Mouse (Mus musculus) liver, embryonic 12.5 days (tissue): ENCODE measurements at regions not wholly inside any gene's neighbourhood (a gene's known extent, or its start where the extent isn't known, plus 50 kb on each side); places are given as distances from the start of the nearest gene placed in this dataset.

ENCODE experiments used
- ATAC-seq: fragments of 200-750 bp; cut with Nextera tagmentation; 2 replicates; pipeline ENCODE4 v1.8.0; 2017; ENCODE audit warnings: moderate number of reproducible peaks, mild to moderate bottlenecking, moderate library complexity
- H3K27ac ChIP-seq: fragments of 300-500 bp; sonication (generic); 2 replicates; pipeline ENCODE4 v1.5.1; 2016; ENCODE audit warnings: mild to moderate bottlenecking
- H3K27me3 ChIP-seq: fragments of 300-500 bp; sonication (generic); replicated peaks from 2 replicates; pipeline ENCODE4 v1.6.1; 2016; ENCODE audit warnings: mild to moderate bottlenecking, moderate library complexity
- H3K36me3 ChIP-seq: fragments of 300-500 bp; sonication (generic); 2 replicates; pipeline ENCODE4 v1.6.1; 2016; ENCODE audit warnings: mild to moderate bottlenecking, moderate library complexity
- H3K4me1 ChIP-seq: fragments of 300-500 bp; sonication (generic); 2 replicates; pipeline ENCODE4 v1.6.1; 2016
- H3K4me2 ChIP-seq: fragments of 300-500 bp; sonication (generic); 2 replicates; pipeline ENCODE4 v1.6.1; 2016; ENCODE audit warnings: mild to moderate bottlenecking, moderate library complexity
- H3K4me3 ChIP-seq: fragments of 300-500 bp; sonication (generic); 2 replicates; pipeline ENCODE4 v1.5.1; 2016; ENCODE audit warnings: mild to moderate bottlenecking, moderate library complexity
- H3K9ac ChIP-seq: fragments of 300-500 bp; sonication (generic); 2 replicates; pipeline ENCODE4 v1.6.1; 2016; ENCODE audit warnings: mild to moderate bottlenecking, moderate library complexity
- H3K9me3 ChIP-seq: fragments of 300-500 bp; sonication (generic); replicated peaks from 2 replicates; pipeline ENCODE4 v1.6.1; 2016; ENCODE audit warnings: mild to moderate bottlenecking, moderate library complexity
- WGBS: fragments of 180-500 bp; shearing (Covaris S2); methylation state at CpG from one replicate; pipeline ENCODE4 v1.1.7; 2016; ENCODE audit not compliant: insufficient replicate concordance; 5-methylcytosine and 5-hydroxymethylcytosine counted together

- H3K27ac ChIP-seq, result no peak overlapping the region
- H3K27me3 ChIP-seq, result no peaks in the 10 kb centered on the region
- ATAC-seq, result no peak
- H3K4me3 ChIP-seq, result no peak overlapping the region
- no peak overlapping the region for H3K9ac ChIP-seq
- no peaks in the 10 kb centered on the region for H3K36me3 ChIP-seq
- WGBS, result 47% methylated on average over 3 of the region's 3 CpGs
- H3K4me1 ChIP-seq, result no peaks in the 10 kb centered on the region
- no peaks in the 10 kb centered on the region for H3K9me3 ChIP-seq
- no peak overlapping the region for H3K4me2 ChIP-seq
These were observed 57.2 kb upstream of the Usp9x start for GRCm38 (mm10) chrX:13014051-13014450.

- no peaks in the 10 kb centered on the region for H3K9me3 ChIP-seq
- H3K27ac ChIP-seq, result no peak overlapping the region
- H3K36me3 ChIP-seq, result no peaks in the 10 kb centered on the region
- H3K9ac ChIP-seq, result no peak overlapping the region
- H3K27me3 ChIP-seq, result no peaks in the 10 kb centered on the region
- H3K4me1 ChIP-seq, result no peaks in the 10 kb centered on the region
- WGBS, result 53% methylated on average over 3 of the region's 3 CpGs
- H3K4me3 ChIP-seq, result no peak overlapping the region
- ATAC-seq, result no peak
- H3K4me2 ChIP-seq, result no peak overlapping the region
These were observed 58.2 kb upstream of the Usp9x start for GRCm38 (mm10) chrX:13013086-13013485.

- no peak overlapping the region for H3K4me2 ChIP-seq
- H3K9ac ChIP-seq, result no peak overlapping the region
- peaks cover 8% of the 10 kb centered on the region; the same call in 1 of the 2 replicates for H3K4me1 ChIP-seq
- WGBS, result 35% methylated on average over 7 of the region's 7 CpGs
- no peak overlapping the region for H3K4me3 ChIP-seq
- H3K9me3 ChIP-seq, result no peaks in the 10 kb centered on the region
- no peaks in the 10 kb centered on the region for H3K36me3 ChIP-seq
- no peaks in the 10 kb centered on the region for H3K27me3 ChIP-seq
- ATAC-seq, result no peak
- no peak overlapping the region for H3K27ac ChIP-seq
These were observed 80.5 kb upstream of the Usp9x start for GRCm38 (mm10) chrX:12990777-12991176.

- WGBS, result 46% methylated on average over 6 of the region's 6 CpGs
- H3K4me2 ChIP-seq, result no peak overlapping the region
- no peaks in the 10 kb centered on the region for H3K27me3 ChIP-seq
- H3K9ac ChIP-seq, result no peak overlapping the region
- no peaks in the 10 kb centered on the region for H3K36me3 ChIP-seq
- H3K4me3 ChIP-seq, result no peak overlapping the region
- ATAC-seq, result no peak
- no peak overlapping the region for H3K27ac ChIP-seq
- no peaks in the 10 kb centered on the region for H3K4me1 ChIP-seq
- H3K9me3 ChIP-seq, result no peaks in the 10 kb centered on the region
These were observed 93.6 kb upstream of the Usp9x start for GRCm38 (mm10) chrX:12977676-12978075.

- Histone ChIP-seq H3K4me1 (no peaks in the 10 kb centered on the region), H3K4me3 (no peak overlapping the region), H3K4me2 (no peak overlapping the region), H3K27ac (no peak overlapping the region), H3K9ac (no peak overlapping the region), H3K9me3 (no peaks in the 10 kb centered on the region), H3K36me3 (no peaks in the 10 kb centered on the region), H3K27me3 (no peaks in the 10 kb centered on the region; the same call in 1 of the 2 replicates)
- WGBS, result 48% methylated on average over 7 of the region's 7 CpGs
- ATAC-seq, result no peak
These were observed 102.1 kb upstream of the Usp9x start for GRCm38 (mm10) chrX:12968979-12969746.

- Histone ChIP-seq H3K4me3 (no peak overlapping the region), H3K4me1 (peaks cover 9% of the 10 kb centered on the region), H3K4me2 (no peak overlapping the region), H3K27ac (no peak overlapping the region), H3K36me3 (no peaks in the 10 kb centered on the region), H3K9ac (no peak overlapping the region), H3K27me3 (no peaks in the 10 kb centered on the region), H3K9me3 (no peaks in the 10 kb centered on the region)
- WGBS, result 42% methylated on average over 11 of the region's 11 CpGs
- no peak for ATAC-seq
These were observed 111.6 kb upstream of the Usp9x start for GRCm38 (mm10) chrX:12959467-12960314.

- Histone ChIP-seq H3K4me3 (no peak overlapping the region), H3K27ac (no peak overlapping the region), H3K36me3 (no peaks in the 10 kb centered on the region), H3K4me2 (no peak overlapping the region), H3K9me3 (no peaks in the 10 kb centered on the region), H3K27me3 (no peaks in the 10 kb centered on the region), H3K4me1 (peaks cover 9% of the 10 kb centered on the region), H3K9ac (no peak overlapping the region)
- WGBS, result 17% methylated on average over 2 of the region's 2 CpGs
- no peak for ATAC-seq
These were observed 112.4 kb upstream of the Usp9x start for GRCm38 (mm10) chrX:12958873-12959272.

- ATAC-seq, result no peak
- no peaks in the 10 kb centered on the region for H3K27me3 ChIP-seq
- H3K4me1 ChIP-seq, result no peaks in the 10 kb centered on the region
- no peak overlapping the region for H3K4me3 ChIP-seq
- H3K4me2 ChIP-seq, result no peak overlapping the region
- no peak overlapping the region for H3K27ac ChIP-seq
- 66% methylated on average over 7 of the region's 7 CpGs for WGBS
- no peak overlapping the region for H3K9ac ChIP-seq
- no peaks in the 10 kb centered on the region for H3K36me3 ChIP-seq
- no peaks in the 10 kb centered on the region for H3K9me3 ChIP-seq
These were observed 120.2 kb upstream of the Usp9x start for GRCm38 (mm10) chrX:12950928-12951660.

GRCm38 (mm10) chrX:12942451-12942850, 128.8 kb upstream of the Usp9x start:
- 69% methylated on average over 5 of the region's 5 CpGs for WGBS
- H3K27ac ChIP-seq, result no peak overlapping the region

GRCm38 (mm10) chrX:12936406-12937172, 134.7 kb upstream of the Usp9x start:
- no peaks in the 10 kb centered on the region for H3K9me3 ChIP-seq
- H3K9ac ChIP-seq, result peak overlapping the region; percentile 44
- H3K4me2 ChIP-seq, result peak overlapping the region; percentile 75
- H3K27me3 ChIP-seq, result peaks cover 15% of the 10 kb centered on the region
- no peak overlapping the region for H3K27ac ChIP-seq
- ATAC-seq, result peak; percentile 54; the same call in 1 of the 2 replicates
- WGBS, result 10% methylated on average over 43 of the region's 43 CpGs
- no peaks in the 10 kb centered on the region for H3K36me3 ChIP-seq
- H3K4me1 ChIP-seq, result 0 out of 2 replicates have a peak, but pooled peaks cover 7% of the 10 kb centered on the region
- peak overlapping the region; percentile 52 for H3K4me3 ChIP-seq

More at GRCm38 (mm10) chrX:12942451-12942850, 128.8 kb upstream of the Usp9x start:
- H3K4me2 ChIP-seq, result no peak overlapping the region
- no peaks in the 10 kb centered on the region for H3K4me1 ChIP-seq
- H3K27me3 ChIP-seq, result peaks cover 7% of the 10 kb centered on the region; the same call in 1 of the 2 replicates
- no peak overlapping the region for H3K4me3 ChIP-seq
- no peaks in the 10 kb centered on the region for H3K9me3 ChIP-seq
- ATAC-seq, result no peak
- H3K9ac ChIP-seq, result no peak overlapping the region
- H3K36me3 ChIP-seq, result no peaks in the 10 kb centered on the region

GRCm38 (mm10) chrX:12933294-12933807, 137.9 kb upstream of the Usp9x start:
- no peaks in the 10 kb centered on the region for H3K36me3 ChIP-seq
- H3K9ac ChIP-seq, result no peak overlapping the region
- peaks cover 16% of the 10 kb centered on the region for H3K4me1 ChIP-seq
- no peak overlapping the region for H3K4me3 ChIP-seq
- no peak overlapping the region for H3K4me2 ChIP-seq
- H3K27me3 ChIP-seq, result peaks cover 15% of the 10 kb centered on the region
- no peak overlapping the region for H3K27ac ChIP-seq
- ATAC-seq, result no peak
- 64% methylated on average over 4 of the region's 4 CpGs for WGBS
- H3K9me3 ChIP-seq, result no peaks in the 10 kb centered on the region
